Mouse (Mus musculus) heart, embryonic 15.5 days (tissue): ENCODE measurements around the gene Ly6g6c. TPM values are rescaled to one million over a fixed set of nuclear protein-coding genes. Genes with fewer than 3 reads are reported as not detected.

Experiments used
- ATAC-seq: fragments of 200-750 bp; cut with Nextera tagmentation; replicated peaks from 2 replicates; pipeline ENCODE4 v1.8.0; 2017; ENCODE audit warnings: low read depth, moderate TSS enrichment; ENCODE audit not compliant: insufficient number of reproducible peaks, insufficient read depth, low FRiP score
- H3K27ac ChIP-seq: fragments of 300-500 bp; sonication (generic); 2 replicates; pipeline ENCODE4 v1.5.1; 2015; ENCODE audit warnings: mild to moderate bottlenecking, inconsistent platforms
- H3K27me3 ChIP-seq: fragments of 300-500 bp; sonication (generic); 2 replicates; pipeline ENCODE4 v1.6.1; 2015; ENCODE audit warnings: inconsistent platforms
- H3K36me3 ChIP-seq: fragments of 300-500 bp; sonication (generic); 2 replicates; pipeline ENCODE4 v1.6.1; 2015; ENCODE audit warnings: mild to moderate bottlenecking, inconsistent platforms
- H3K4me1 ChIP-seq: fragments of 300-500 bp; sonication (generic); replicated peaks from 2 replicates; pipeline ENCODE4 v1.6.1; 2015; ENCODE audit warnings: inconsistent platforms
- H3K4me2 ChIP-seq: fragments of 300-500 bp; sonication (generic); 2 replicates; pipeline ENCODE4 v1.6.1; 2015; ENCODE audit warnings: inconsistent platforms, mild to moderate bottlenecking, moderate library complexity
- H3K4me3 ChIP-seq: fragments of 300-500 bp; sonication (generic); 2 replicates; pipeline ENCODE4 v1.5.1; 2015; ENCODE audit warnings: mild to moderate bottlenecking, inconsistent platforms
- H3K9ac ChIP-seq: fragments of 300-500 bp; sonication (generic); 2 replicates; pipeline ENCODE4 v1.6.1; 2015; ENCODE audit warnings: mild to moderate bottlenecking, inconsistent platforms
- H3K9me3 ChIP-seq: fragments of 300-500 bp; sonication (generic); replicated peaks from 2 replicates; pipeline ENCODE4 v1.6.1; 2016; ENCODE audit warnings: inconsistent platforms
- WGBS: fragments of 180-500 bp; shearing (Covaris S2); methylation state at CpG from one replicate; pipeline ENCODE4 v1.1.7; 2015; ENCODE audit warnings: mixed read lengths; 5-methylcytosine and 5-hydroxymethylcytosine counted together
- polyA plus RNA-seq: library from polyadenylated mRNA; unstranded; fragments of >200 nt; fragmentation: Nextera tagmentation; extraction: Ambion mirVana; gene quantifications from 2 replicates; pipeline ENCODE4 v1.2.1, GENCODE M21; 2015

Ly6g6c gene
- 0.14 TPM in 1 of 2 replicates, not detected in the other for polyA plus RNA-seq

DNA sequence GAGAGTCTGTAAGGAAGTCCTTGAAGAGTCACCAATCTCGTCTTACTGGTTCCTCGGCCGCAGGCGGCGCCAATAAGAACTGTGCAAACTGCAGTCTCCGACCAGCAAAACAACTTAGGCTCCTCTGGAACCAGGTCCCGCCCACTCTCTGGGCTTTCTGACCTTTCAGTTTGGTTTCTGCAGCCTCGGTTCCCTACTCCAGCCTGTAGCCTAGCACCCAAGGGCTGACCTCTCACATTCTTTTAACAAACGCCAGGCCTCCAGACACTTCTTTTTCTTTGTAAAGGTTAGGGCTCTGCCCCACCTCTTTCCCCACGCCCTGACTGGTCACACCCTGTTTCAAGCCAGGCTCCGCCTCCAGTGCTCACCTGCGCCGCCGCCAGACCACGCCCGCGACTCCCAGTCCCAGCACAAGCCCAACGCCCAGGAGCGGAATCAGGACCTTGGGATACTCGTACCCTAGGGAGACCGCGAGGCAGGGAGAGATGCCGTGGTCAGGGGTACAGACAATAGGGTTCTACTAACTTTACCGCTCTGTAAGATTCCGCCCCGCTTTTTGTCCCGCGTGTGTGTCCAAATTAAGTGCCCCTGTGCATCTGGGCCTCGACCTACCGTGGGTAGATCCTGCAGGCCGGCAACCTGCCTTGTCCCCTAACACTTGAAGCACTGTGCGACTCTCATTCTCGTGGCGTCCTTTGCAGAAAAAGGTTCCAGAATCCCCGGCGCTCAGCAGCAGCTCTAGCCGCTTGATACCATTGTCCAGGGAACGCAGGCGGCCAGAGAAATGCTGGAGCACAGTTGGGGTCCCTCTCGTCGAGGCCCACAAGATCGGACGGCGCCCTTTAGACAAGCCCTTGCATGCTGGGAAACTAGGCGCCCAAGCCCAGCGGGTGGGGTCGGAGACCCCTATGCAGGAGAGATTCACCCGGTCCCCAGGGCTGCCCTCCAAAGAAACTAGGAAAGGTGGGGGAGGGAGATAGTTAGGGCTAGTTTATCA is at the start of gene Ly6g6c:
TSS of gene Ly6g6c (plus strand) at position 438 of the 997 bp plus-strand sequence.
- Histone ChIP-seq H3K9me3 (no peaks in the 10 kb centered on the region), H3K4me3 (peak within 1 kb of the TSS; percentile 47), H3K27me3 (peaks cover 51% of the 10 kb centered on the region), H3K4me2 (peak within 1 kb of the TSS; percentile 78), H3K27ac (0 out of 2 replicates have a peak within 1 kb of the TSS, but pooled peaks have one; percentile 34), H3K36me3 (peaks cover 13% of the 10 kb centered on the region; the same call in 1 of the 2 replicates), H3K9ac (peak within 1 kb of the TSS; percentile 34), H3K4me1 (peaks cover 30% of the 10 kb centered on the region)
- ATAC-seq = no peak; the same call in 1 of the 2 replicates
- WGBS = 3% methylated on average over 48 of the region's 48 CpGs

DNA sequence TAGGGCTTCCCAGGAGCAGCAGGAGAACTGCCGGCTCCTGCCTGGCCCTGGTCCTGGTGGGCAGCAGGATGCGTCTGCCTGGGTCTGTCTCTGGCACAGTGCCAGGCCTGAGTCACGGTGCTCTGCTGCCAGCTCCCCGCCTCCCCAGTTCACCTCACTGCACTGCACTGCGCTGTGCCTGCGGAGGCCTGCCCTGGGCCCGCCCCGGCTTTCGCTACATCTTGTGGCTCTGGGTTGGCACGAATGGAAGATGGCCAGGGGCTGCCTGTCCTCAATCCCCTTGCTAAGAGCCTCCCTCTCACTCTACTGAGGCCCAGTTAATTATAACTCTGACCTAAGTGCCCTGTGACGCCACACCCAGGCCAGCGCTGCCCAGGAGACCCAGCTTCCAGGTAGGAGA is 48.8 kb upstream of the Ly6g6c start, which contains the start of gene Vwa7:
TSS of gene Vwa7 (plus strand) at position 204 of the 400 bp plus-strand sequence.
- H3K4me2 ChIP-seq = peak within 1 kb of the TSS; percentile 6; the same call in 1 of the 2 replicates
- 0 out of 2 replicates have a peak within 1 kb of the TSS, but pooled peaks have one; percentile 13 for H3K27ac ChIP-seq
- H3K4me1 ChIP-seq = peaks cover 21% of the 10 kb centered on the region
- ATAC-seq = peak; percentile 48
- H3K4me3 ChIP-seq = no peak within 1 kb of the TSS
- peaks cover 43% of the 10 kb centered on the region for H3K36me3 ChIP-seq
- WGBS = 34% methylated on average over 12 of the region's 12 CpGs
- H3K9me3 ChIP-seq = no peaks in the 10 kb centered on the region
- H3K27me3 ChIP-seq = no peaks in the 10 kb centered on the region
- peak within 1 kb of the TSS; percentile 37; the same call in 1 of the 2 replicates for H3K9ac ChIP-seq

DNA sequence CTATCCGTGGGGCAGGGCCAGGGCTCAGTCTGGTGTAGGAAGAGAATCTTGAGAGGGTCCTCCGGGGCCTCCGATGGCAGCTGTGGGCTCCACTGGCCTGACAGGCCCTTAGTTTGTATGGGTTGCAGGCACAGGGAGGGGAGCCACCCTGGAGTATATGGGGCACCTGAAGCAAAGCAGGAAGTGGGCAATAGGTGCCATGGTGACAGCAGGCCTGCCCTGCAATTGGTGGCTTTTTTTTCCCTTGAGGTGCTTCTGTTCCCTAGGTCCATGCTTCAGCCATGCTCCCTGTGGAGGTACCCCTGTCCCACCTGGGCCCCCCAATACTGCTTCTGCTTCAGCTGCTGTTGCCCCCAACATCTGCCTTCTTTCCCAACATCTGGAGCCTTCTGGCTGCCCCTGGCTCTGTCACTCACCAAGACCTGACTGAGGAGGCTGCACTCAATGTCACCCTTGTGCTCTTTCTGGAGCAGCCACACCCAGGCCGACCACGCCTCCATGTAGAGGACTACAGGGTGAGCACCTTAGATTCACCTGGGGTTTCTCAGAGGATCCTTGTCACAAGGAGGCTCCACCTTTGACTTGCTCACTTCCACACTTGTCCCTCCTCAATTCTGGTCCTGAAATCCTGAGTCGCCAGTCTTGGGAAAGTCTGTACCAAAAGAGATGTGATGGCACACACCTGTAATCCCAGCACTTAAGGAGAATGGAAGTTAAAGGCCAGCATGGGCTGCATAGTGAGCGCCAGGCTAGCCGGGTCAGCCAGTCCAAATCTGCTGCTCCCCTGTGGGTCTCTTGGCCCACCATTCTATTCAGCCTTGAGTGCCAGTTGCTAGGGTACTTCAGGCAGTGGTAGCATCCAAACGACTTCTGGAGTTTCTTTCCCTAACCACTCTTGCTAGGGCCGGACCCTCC is 48.1 kb upstream of the Ly6g6c start:
- 77% methylated on average over 10 of the region's 10 CpGs for WGBS
- H3K36me3 ChIP-seq = peaks cover 37% of the 10 kb centered on the region
- ATAC-seq = no peak

DNA sequence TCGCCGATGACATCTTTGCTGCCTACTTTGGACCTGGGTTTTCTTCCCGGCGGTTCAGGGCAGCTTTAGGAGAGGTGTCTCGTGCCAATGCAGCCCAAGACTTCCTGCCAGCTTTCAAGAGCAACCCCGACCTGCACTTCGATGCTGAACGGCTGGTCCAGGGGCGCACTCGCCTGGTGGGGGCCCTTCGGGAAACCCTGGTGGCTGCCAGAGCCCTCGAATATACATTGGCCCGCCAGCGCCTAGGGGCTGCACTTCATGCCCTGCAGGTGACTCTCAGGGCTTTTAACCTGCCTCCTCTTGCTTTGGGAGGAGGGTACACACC is 47.5 kb upstream of the Ly6g6c start:
- no peak overlapping the region for H3K4me2 ChIP-seq
- H3K27me3 ChIP-seq = no peaks in the 10 kb centered on the region
- H3K27ac ChIP-seq = no peak overlapping the region
- no peaks in the 10 kb centered on the region for H3K9me3 ChIP-seq
- no peak for ATAC-seq
- WGBS = 67% methylated on average over 14 of the region's 14 CpGs
- H3K9ac ChIP-seq = no peak overlapping the region
- H3K36me3 ChIP-seq = peaks cover 30% of the 10 kb centered on the region
- peaks cover 25% of the 10 kb centered on the region for H3K4me1 ChIP-seq
- no peak overlapping the region for H3K4me3 ChIP-seq

More for the DNA sequence above, 48.1 kb upstream of the Ly6g6c start:
- Histone ChIP-seq H3K27ac (0 out of 2 replicates have a peak overlapping the region, but pooled peaks have one; percentile 13), H3K9me3 (no peaks in the 10 kb centered on the region), H3K4me2 (no peak overlapping the region), H3K9ac (peak overlapping the region; percentile 37; the same call in 1 of the 2 replicates), H3K4me1 (peaks cover 24% of the 10 kb centered on the region), H3K4me3 (no peak overlapping the region), H3K27me3 (no peaks in the 10 kb centered on the region)

DNA sequence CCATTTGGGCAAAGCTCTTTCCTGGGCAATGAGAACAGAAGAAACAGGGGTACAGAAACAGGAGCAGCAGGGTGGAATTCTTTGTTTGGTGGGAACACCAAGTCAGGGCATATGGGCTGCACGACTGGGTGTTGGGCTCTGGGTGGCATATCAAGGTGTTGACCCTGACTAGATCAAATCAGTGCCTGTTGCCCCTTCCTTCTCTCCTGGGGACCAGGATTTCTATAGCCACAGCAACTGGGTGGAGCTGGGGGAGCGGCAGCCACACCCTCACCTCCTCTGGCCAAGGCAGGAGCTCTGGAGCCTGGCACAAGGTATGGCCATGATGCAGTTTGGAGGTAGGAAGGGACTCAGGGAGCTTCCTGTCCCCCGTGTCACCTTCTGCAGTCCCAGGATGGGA is 47.0 kb upstream of the Ly6g6c start:
- no peak for ATAC-seq
- Histone ChIP-seq H3K9me3 (no peaks in the 10 kb centered on the region), H3K27ac (no peak overlapping the region), H3K4me1 (peaks cover 27% of the 10 kb centered on the region), H3K4me3 (no peak overlapping the region), H3K4me2 (no peak overlapping the region), H3K9ac (no peak overlapping the region), H3K36me3 (peaks cover 25% of the 10 kb centered on the region), H3K27me3 (no peaks in the 10 kb centered on the region)
- WGBS = 77% methylated on average over 3 of the region's 3 CpGs

DNA sequence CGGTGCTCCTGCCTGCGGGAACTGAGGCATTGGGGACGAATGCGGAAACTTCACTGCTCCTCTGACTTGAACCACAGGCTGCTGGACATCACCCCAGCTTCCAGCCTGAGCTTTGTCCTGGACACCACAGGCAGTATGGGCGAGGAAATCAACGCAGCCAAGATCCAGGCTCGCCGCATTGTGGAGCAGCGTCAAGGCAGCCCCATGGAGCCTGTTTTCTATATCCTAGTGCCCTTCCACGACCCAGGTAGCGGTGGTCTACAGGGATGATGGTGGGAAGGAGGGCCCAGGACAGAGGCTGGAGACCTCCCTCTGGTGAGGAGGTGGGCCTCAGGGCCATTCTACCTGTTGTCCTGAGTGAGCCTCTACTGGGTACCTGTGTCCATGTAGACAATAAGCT is 45.3 kb upstream of the Ly6g6c start:
- H3K36me3 ChIP-seq = peaks cover 8% of the 10 kb centered on the region
- no peak overlapping the region for H3K27ac ChIP-seq
- ATAC-seq = no peak
- WGBS = 79% methylated on average over 11 of the region's 11 CpGs
- no peak overlapping the region for H3K4me2 ChIP-seq
- no peak overlapping the region for H3K9ac ChIP-seq
- H3K9me3 ChIP-seq = no peaks in the 10 kb centered on the region
- H3K4me1 ChIP-seq = peaks cover 40% of the 10 kb centered on the region
- no peaks in the 10 kb centered on the region for H3K27me3 ChIP-seq
- no peak overlapping the region for H3K4me3 ChIP-seq

DNA sequence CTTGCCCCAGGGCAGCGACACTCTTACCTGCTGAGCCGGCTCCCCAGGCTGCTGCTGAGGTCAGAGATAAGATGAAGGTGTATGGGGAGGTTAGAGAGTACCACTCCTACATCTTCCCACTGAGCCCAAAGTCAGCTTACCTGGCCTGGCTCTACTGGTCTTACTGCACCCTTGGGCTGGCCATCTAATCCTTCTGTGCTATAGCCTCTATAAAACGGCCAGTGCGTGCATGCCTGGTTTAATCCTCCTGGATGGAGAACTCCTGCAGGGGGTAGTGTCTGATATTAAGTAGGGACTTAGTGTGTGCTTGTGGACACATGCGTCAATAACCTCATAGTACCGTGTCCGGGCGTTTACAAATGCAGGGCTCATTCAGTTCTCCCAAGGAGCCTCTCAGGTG is 44.6 kb upstream of the Ly6g6c start:
- Histone ChIP-seq H3K9ac (no peak overlapping the region), H3K4me2 (no peak overlapping the region), H3K27me3 (no peaks in the 10 kb centered on the region), H3K4me3 (no peak overlapping the region), H3K36me3 (peaks cover 2% of the 10 kb centered on the region; the same call in 1 of the 2 replicates), H3K4me1 (peaks cover 41% of the 10 kb centered on the region), H3K27ac (no peak overlapping the region), H3K9me3 (no peaks in the 10 kb centered on the region)
- ATAC-seq = no peak
- 86% methylated on average over 8 of the region's 8 CpGs for WGBS

DNA sequence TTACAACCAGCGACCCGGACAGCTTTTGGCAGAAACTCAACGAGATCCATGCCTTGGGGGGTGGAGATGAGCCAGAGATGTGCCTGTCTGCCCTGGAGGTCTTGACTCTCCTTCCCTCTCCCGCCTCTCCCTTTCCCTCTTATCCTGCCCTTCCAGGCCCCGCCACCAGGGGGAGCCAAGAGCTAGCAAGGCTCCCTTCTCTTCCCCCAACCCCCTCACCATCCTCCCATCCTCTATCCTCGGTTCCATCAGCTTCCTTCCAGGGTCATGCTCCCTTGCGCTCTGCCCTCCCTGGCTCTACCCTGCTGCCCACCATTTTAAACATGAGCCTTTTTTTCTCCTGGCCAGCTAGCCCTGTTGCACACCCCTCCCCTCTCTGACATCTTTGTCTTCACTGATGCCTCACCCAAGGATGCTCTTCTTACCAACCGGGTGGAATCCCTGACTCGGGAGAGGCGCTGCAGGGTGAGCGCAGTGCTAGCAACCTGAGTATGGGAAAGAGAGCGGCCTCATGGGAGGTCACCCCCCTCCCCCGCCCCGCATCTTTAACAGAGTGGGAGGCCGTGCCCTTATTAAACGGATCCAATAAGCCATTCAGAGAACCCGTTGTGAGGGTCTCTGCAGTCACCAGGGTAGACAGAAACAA is 43.9 kb upstream of the Ly6g6c start:
- H3K4me2 ChIP-seq = peak overlapping the region; percentile 42
- no peak overlapping the region for H3K9ac ChIP-seq
- no peaks in the 10 kb centered on the region for H3K36me3 ChIP-seq
- peak overlapping the region; percentile 79 for H3K27ac ChIP-seq
- WGBS = 10% methylated on average over 17 of the region's 17 CpGs
- no peaks in the 10 kb centered on the region for H3K9me3 ChIP-seq
- peak; percentile 27 for ATAC-seq
- 0 out of 2 replicates have a peak overlapping the region, but pooled peaks have one; percentile 6 for H3K4me3 ChIP-seq
- no peaks in the 10 kb centered on the region for H3K27me3 ChIP-seq
- H3K4me1 ChIP-seq = peaks cover 35% of the 10 kb centered on the region

DNA sequence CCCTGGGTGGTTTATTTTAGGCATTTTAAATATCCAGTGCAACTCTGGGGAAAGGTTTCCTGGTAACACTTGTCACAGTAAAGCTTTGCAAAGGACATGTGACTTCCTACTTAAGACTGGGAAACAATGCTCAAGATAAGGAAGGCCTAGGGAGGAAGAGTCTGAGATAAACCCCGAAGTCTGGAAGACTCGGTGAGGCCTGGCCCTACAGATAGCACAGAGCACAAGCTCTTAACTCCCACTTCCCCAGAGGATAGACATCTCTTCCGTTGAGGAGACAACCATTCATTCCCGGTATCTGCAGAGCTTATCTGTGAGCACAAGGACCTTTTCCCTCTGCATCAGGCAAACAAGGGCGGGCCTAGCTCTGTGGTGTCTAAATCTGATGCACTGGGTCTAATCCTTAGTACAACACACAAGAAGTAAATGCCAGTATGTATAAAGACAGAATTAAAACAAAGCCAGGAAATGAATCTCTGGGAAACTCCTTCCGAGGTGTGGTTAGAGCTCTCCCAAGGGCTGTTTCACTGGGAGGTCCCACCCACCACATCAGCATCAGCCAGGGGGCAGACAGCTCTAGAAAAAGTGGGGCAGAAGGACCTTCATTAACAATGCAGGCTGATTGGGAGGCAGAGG is 43.2 kb upstream of the Ly6g6c start:
- Histone ChIP-seq H3K9me3 (no peaks in the 10 kb centered on the region), H3K27ac (peak overlapping the region; percentile 79), H3K9ac (no peak overlapping the region), H3K4me1 (peaks cover 32% of the 10 kb centered on the region), H3K4me2 (peak overlapping the region; percentile 42; the same call in 1 of the 2 replicates), H3K27me3 (no peaks in the 10 kb centered on the region), H3K36me3 (no peaks in the 10 kb centered on the region), H3K4me3 (no peak overlapping the region)
- ATAC-seq = peak; percentile 79
- 19% methylated on average over 6 of the region's 6 CpGs for WGBS

DNA sequence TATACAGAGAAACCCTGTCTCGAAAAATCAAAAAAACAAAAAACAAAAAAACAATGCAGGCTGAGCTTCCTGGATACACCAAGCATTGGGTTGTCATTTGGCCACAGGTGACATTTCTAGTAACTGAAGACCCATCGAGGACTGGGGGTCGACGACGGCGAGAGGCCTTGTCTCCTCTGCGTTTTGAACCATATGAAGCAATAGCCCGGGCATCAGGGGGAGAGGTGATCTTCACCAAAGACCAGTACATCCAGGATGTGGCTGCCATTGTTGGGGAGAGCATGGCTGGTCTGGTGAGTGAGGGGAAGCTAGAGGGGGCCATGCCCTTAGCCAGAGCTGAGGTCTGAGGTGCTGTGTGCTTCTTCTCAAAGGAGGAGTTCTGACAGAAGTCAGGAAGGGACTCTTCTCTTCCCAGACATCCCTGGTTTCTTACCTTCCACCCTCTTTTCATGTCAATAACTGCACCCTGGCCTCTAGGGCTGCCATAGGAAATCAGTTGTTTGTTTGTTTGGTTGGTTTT is 42.6 kb upstream of the Ly6g6c start:
- Histone ChIP-seq H3K4me2 (no peak overlapping the region), H3K27me3 (no peaks in the 10 kb centered on the region), H3K36me3 (no peaks in the 10 kb centered on the region), H3K9me3 (no peaks in the 10 kb centered on the region), H3K9ac (no peak overlapping the region), H3K4me3 (no peak overlapping the region), H3K4me1 (peaks cover 36% of the 10 kb centered on the region), H3K27ac (peak overlapping the region; percentile 79)
- 89% methylated on average over 8 of the region's 8 CpGs for WGBS
- no peak for ATAC-seq
